Mouse (Mus musculus) MEL (cell line): Measurements from ENCODE around the gene Mov10l1. TPM values are rescaled to one million over a fixed set of nuclear protein-coding genes. Genes with fewer than 3 reads are reported as not detected.

Experiments
- DNase-seq: peaks from one replicate; pipeline ENCODE4 v3.0.0; 2011; ENCODE audit warnings: low read depth, low spot score
- H3K27ac ChIP-seq: 2 replicates; pipeline ENCODE4 v1.5.1; 2012; ENCODE audit warnings: low read depth, mild to moderate bottlenecking, control low read depth, low read length, moderate library complexity; ENCODE audit not compliant: control insufficient read depth
- H3K27me3 ChIP-seq, 2 experiments: fragments of 150-350 bp in 1 of 2; sonication (generic) in 1 of 2; 2 replicates each; pipeline ENCODE4 v1.6.1; 2012; ENCODE audit warnings: low read length in 2 of 2, mild to moderate bottlenecking in 2 of 2, improper control_type of control experiment in 1 of 2, moderate library complexity in 1 of 2; ENCODE audit not compliant: insufficient read depth in 2 of 2, control insufficient read depth in 1 of 2
- H3K36me3 ChIP-seq, 2 experiments: 2 replicates each; pipeline ENCODE4 v1.6.1; 2012 to 2014; ENCODE audit warnings: low read length in 2 of 2, improper control_type of control experiment in 1 of 2, inconsistent platforms in 1 of 2, mild to moderate bottlenecking in 1 of 2; ENCODE audit not compliant: insufficient read depth in 2 of 2, control insufficient read depth in 1 of 2
- H3K4me1 ChIP-seq, 2 experiments: fragments of 150-350 bp in 1 of 2; sonication (generic) in 1 of 2; 2 replicates each; pipeline ENCODE4 v1.6.1; 2012; ENCODE audit warnings: low read length in 2 of 2, improper control_type of control experiment in 1 of 2, mild to moderate bottlenecking in 1 of 2; ENCODE audit not compliant: insufficient read depth in 2 of 2, control insufficient read depth in 1 of 2
- H3K4me3 ChIP-seq, 2 experiments: fragments of 150-350 bp in 1 of 2; sonication (generic) in 1 of 2; 2 replicates each; pipeline ENCODE4 v1.5.1; 2012; ENCODE audit warnings: low read depth in 2 of 2, low read length in 2 of 2, mild to moderate bottlenecking in 2 of 2, moderate library complexity in 2 of 2, control low read depth in 1 of 2, improper control_type of control experiment in 1 of 2; ENCODE audit not compliant: control insufficient read depth in 1 of 2, insufficient read depth in 1 of 2
- H3K79me2 ChIP-seq: 2 replicates; pipeline ENCODE4 v1.6.1; 2012; ENCODE audit warnings: mild to moderate bottlenecking, low read length, moderate library complexity; ENCODE audit not compliant: control insufficient read depth, poor library complexity, insufficient read depth
- H3K9ac ChIP-seq: 2 replicates; pipeline ENCODE4 v1.6.1; 2012; ENCODE audit warnings: low read depth, mild to moderate bottlenecking, control low read depth, low read length, moderate library complexity; ENCODE audit not compliant: control insufficient read depth, poor library complexity, severe bottlenecking
- H3K9me3 ChIP-seq: fragments of 150-350 bp; sonication (generic); replicated peaks from 2 replicates; pipeline ENCODE4 v1.6.1; 2012; ENCODE audit warnings: mild to moderate bottlenecking, low read length, improper control_type of control experiment, moderate library complexity; ENCODE audit not compliant: insufficient read depth
- CHD2 ChIP-seq: IDR thresholded peaks from 2 replicates; pipeline ENCODE4 v1.6.1; 2011; ENCODE audit warnings: low read length, improper control_type of control experiment
- E2F4 ChIP-seq: IDR thresholded peaks from 2 replicates; pipeline ENCODE4 v1.6.1; 2011; ENCODE audit warnings: low read depth, low read length, improper control_type of control experiment, borderline replicate concordance
- ETS1 ChIP-seq: IDR thresholded peaks from 2 replicates; pipeline ENCODE4 v1.6.1; 2012; ENCODE audit warnings: low read depth, mild to moderate bottlenecking, inconsistent platforms, low read length, improper control_type of control experiment, moderate library complexity
- GABPA ChIP-seq: IDR thresholded peaks from 2 replicates; pipeline ENCODE4 v1.6.1; 2012; ENCODE audit warnings: low read depth, mild to moderate bottlenecking, inconsistent platforms, low read length, improper control_type of control experiment, moderate library complexity
- GATA1 ChIP-seq: IDR thresholded peaks from 2 replicates; pipeline ENCODE4 v1.6.1; 2011; ENCODE audit warnings: low read depth, low read length, improper control_type of control experiment
- HCFC1 ChIP-seq: IDR thresholded peaks from 2 replicates; pipeline ENCODE4 v1.6.1; 2012; ENCODE audit warnings: low read depth, mild to moderate bottlenecking, inconsistent platforms, low read length, improper control_type of control experiment, moderate library complexity
- JUND ChIP-seq: IDR thresholded peaks from 2 replicates; pipeline ENCODE4 v1.6.1; 2011; ENCODE audit warnings: low read depth, mild to moderate bottlenecking, improper control_type of control experiment, low read length
- MAFK ChIP-seq: IDR thresholded peaks from 2 replicates; pipeline ENCODE4 v1.6.1; 2011; ENCODE audit warnings: low read depth, mild to moderate bottlenecking, low read length, improper control_type of control experiment, borderline replicate concordance
- MAX ChIP-seq: IDR thresholded peaks from 2 replicates; pipeline ENCODE4 v1.6.1; 2011; ENCODE audit warnings: low read length, improper control_type of control experiment
- MXI1 ChIP-seq: IDR thresholded peaks from 2 replicates; pipeline ENCODE4 v1.6.1; 2011; ENCODE audit warnings: mild to moderate bottlenecking, low read depth, low read length, improper control_type of control experiment
- MYC ChIP-seq: IDR thresholded peaks from 2 replicates; pipeline ENCODE4 v1.6.1; 2011; ENCODE audit warnings: low read depth, mild to moderate bottlenecking, low read length, improper control_type of control experiment, moderate library complexity
- NELFE ChIP-seq: IDR thresholded peaks from 2 replicates; pipeline ENCODE4 v1.6.1; 2011; ENCODE audit warnings: low read depth, low read length, improper control_type of control experiment
- POLR2A ChIP-seq, 2 experiments: IDR thresholded peaks; 2 replicates each; pipeline ENCODE4 v1.6.1; 2011 to 2012; ENCODE audit warnings: low read length in 2 of 2, mild to moderate bottlenecking in 2 of 2, control low read depth in 1 of 2, improper control_type of control experiment in 1 of 2, low read depth in 1 of 2, moderate library complexity in 1 of 2; ENCODE audit not compliant: control insufficient read depth in 1 of 2, insufficient read depth in 1 of 2, poor library complexity in 1 of 2
- POLR2AphosphoS2 ChIP-seq: IDR thresholded peaks from 2 replicates; pipeline ENCODE4 v1.6.1; 2011; ENCODE audit warnings: low read length, improper control_type of control experiment
- POLR2AphosphoS5 ChIP-seq: IDR thresholded peaks from 2 replicates; pipeline ENCODE4 v1.6.1; 2012; ENCODE audit warnings: low read depth, borderline replicate concordance, mild to moderate bottlenecking, inconsistent platforms, low read length, moderate library complexity, mixed read lengths
- SIN3A ChIP-seq: IDR thresholded peaks from 2 replicates; pipeline ENCODE4 v1.6.1; 2012; ENCODE audit warnings: low read length, improper control_type of control experiment, inconsistent platforms
- TAL1 ChIP-seq: IDR thresholded peaks from 2 replicates; pipeline ENCODE4 v1.6.1; 2012; ENCODE audit warnings: mild to moderate bottlenecking, inconsistent platforms, low read length, moderate library complexity, mixed read lengths
- TBP ChIP-seq: IDR thresholded peaks from 2 replicates; pipeline ENCODE4 v1.8.0; 2011; ENCODE audit warnings: low read depth, low read length, improper control_type of control experiment
- UBTF ChIP-seq: IDR thresholded peaks from 2 replicates; pipeline ENCODE4 v1.6.1; 2012; ENCODE audit warnings: low read depth, mild to moderate bottlenecking, inconsistent platforms, low read length, improper control_type of control experiment, moderate library complexity, borderline replicate concordance; ENCODE audit not compliant: insufficient read depth
- USF1 ChIP-seq: IDR thresholded peaks from 2 replicates; pipeline ENCODE4 v1.6.1; 2014; ENCODE audit warnings: low read depth, mild to moderate bottlenecking, inconsistent platforms, low read length, improper control_type of control experiment, moderate library complexity
- ZC3H11A ChIP-seq: IDR thresholded peaks from 2 replicates; pipeline ENCODE4 v1.6.1; 2012; ENCODE audit warnings: low read depth, mild to moderate bottlenecking, inconsistent platforms, low read length, improper control_type of control experiment
- ZMIZ1 ChIP-seq: IDR thresholded peaks from 2 replicates; pipeline ENCODE4 v1.6.1; 2012; ENCODE audit warnings: low read depth, mild to moderate bottlenecking, inconsistent platforms, low read length, improper control_type of control experiment, moderate library complexity
- polyA plus RNA-seq, 2 experiments: library from polyadenylated mRNA; stranded (reverse) in 1 of 2; unstranded in 1 of 2; fragments of >175 nt in 1 of 2; fragments of >200 nt in 1 of 2; gene quantifications; 2 replicates each; pipeline versions ENCODE4 v1.2.1 to v1.2.4; 2012; ENCODE audit warnings: low replicate concordance in 2 of 2, low read depth in 1 of 2; ENCODE audit not compliant: insufficient read length in 2 of 2, insufficient read depth in 1 of 2, missing spikeins in 1 of 2
- total RNA-seq: library from RNA; depleted of rRNA; stranded (reverse); fragments of 300-350 nt; gene quantifications from 2 replicates; pipeline ENCODE4 v1.2.3, GENCODE M21; 2012

Gene Mov10l1
- total and polyA plus RNA-seq, 3 experiments, result not detected

DNA sequence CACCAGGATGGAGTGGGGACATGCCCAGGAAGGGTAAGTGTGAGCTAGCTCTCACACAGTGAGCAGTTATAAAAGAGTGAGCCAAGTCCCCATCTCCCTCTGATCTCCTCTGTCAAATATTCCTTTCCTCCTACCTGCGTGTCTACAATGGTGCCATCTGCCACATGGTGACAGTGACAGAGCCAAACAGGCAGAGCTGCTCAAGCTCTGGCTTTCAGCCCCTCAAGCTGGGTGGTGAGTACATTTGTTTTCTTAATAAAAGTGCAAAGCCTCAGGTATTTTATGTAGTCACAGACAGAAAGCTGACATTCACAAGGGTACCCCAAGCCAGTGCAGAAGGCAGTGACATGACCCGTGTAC is 45.4 kb upstream of the Mov10l1 start:
- H3K27ac ChIP-seq, result no peak overlapping the region
- H3K4me3 ChIP-seq, result no peak overlapping the region
- H3K27me3 ChIP-seq, result 0 out of 4 replicates have a peak, but pooled peaks cover 0 to 2% of the 10 kb centered on the region in 2 experiments
- no peak for DNase-seq
- H3K36me3 ChIP-seq, result no peaks in the 10 kb centered on the region
- H3K9me3 ChIP-seq, result no peaks in the 10 kb centered on the region
- TF ChIP-seq NELFE (no peak), TAL1 (no peak), MAX (no peak), HCFC1 (no peak), UBTF (no peak), E2F4 (no peak), GABPA (no peak), MAFK (no peak), JUND (no peak), MYC (no peak), ZMIZ1 (no peak), SIN3A (no peak), ZC3H11A (no peak)
- no peaks in the 10 kb centered on the region for H3K4me1 ChIP-seq
- H3K9ac ChIP-seq, result no peak overlapping the region
- no peaks in the 10 kb centered on the region for H3K79me2 ChIP-seq

DNA sequence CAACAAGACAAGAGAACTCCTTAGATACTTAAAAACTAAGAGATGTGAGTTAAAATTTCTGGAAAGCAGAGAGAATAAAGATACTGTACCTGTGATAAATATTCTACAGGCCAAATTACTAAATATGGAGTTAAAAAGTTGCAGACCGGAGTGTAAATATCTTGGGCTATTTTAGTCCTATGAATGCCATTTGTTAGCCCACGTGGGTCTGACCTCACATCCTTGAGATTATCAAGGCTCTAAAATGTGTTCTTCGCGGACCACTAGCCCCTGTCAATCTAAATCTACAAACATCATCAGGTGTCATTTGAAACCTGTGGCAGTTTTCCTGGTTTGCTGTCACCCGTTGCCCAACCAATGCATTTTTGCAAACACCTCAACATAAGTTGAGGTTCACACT is 39.9 kb upstream of the Mov10l1 start:
- no peak overlapping the region for H3K9ac ChIP-seq
- no peaks in the 10 kb centered on the region for H3K36me3 ChIP-seq
- H3K79me2 ChIP-seq, result no peaks in the 10 kb centered on the region
- TF ChIP-seq POLR2AphosphoS2 (no peak), ZC3H11A (no peak), UBTF (no peak), USF1 (no peak), POLR2A (IDR thresholded peaks at IDR 0.05; ENCODE audit: control insufficient read depth in 1 of 2, insufficient read depth in 1 of 2, low read depth in 1 of 2, low read length in 2 of 2, poor library complexity in 1 of 2) (no peak), TBP (no peak), MXI1 (no peak), CHD2 (no peak), GATA1 (no peak), ETS1 (no peak), TAL1 (no peak), NELFE (no peak), E2F4 (no peak), POLR2AphosphoS5 (no peak)
- no peak overlapping the region for H3K4me3 ChIP-seq
- no peak overlapping the region for H3K27ac ChIP-seq
- H3K9me3 ChIP-seq, result no peaks in the 10 kb centered on the region
- DNase-seq, result no peak
- H3K4me1 ChIP-seq, result no peaks in the 10 kb centered on the region
- peaks cover 0 to 8% of the 10 kb centered on the region in 2 experiments; a peak in 3 of 4 replicates for H3K27me3 ChIP-seq
